Mouse (Mus musculus) limb, embryonic 13.5 days (tissue): ENCODE results near the gene Laptm5. TPM values are rescaled to one million over a fixed set of nuclear protein-coding genes. Genes with fewer than 3 reads are reported as not detected.
A peak's percentile ranks its signal among the peaks of the same experiment; 100 is the strongest.

Source experiments
- ATAC-seq: fragments of 200-750 bp; cut with Nextera tagmentation; 2 replicates; pipeline ENCODE4 v1.8.0; 2017; ENCODE audit warnings: low read depth, moderate number of reproducible peaks, moderate TSS enrichment; ENCODE audit not compliant: low FRiP score
- H3K27ac ChIP-seq: fragments of 300-500 bp; sonication (generic); 2 replicates; pipeline ENCODE4 v1.5.1; 2015; ENCODE audit warnings: inconsistent platforms, mild to moderate bottlenecking, moderate library complexity
- H3K27me3 ChIP-seq: fragments of 300-500 bp; sonication (generic); 2 replicates; pipeline ENCODE4 v1.6.1; 2015; ENCODE audit warnings: mild to moderate bottlenecking, inconsistent platforms
- H3K36me3 ChIP-seq: fragments of 300-500 bp; sonication (generic); 2 replicates; pipeline ENCODE4 v1.6.1; 2015; ENCODE audit warnings: inconsistent platforms, mild to moderate bottlenecking, moderate library complexity
- H3K4me1 ChIP-seq: fragments of 300-500 bp; sonication (generic); 2 replicates; pipeline ENCODE4 v1.6.1; 2015; ENCODE audit warnings: inconsistent platforms
- H3K4me2 ChIP-seq: fragments of 300-500 bp; sonication (generic); replicated peaks from 2 replicates; pipeline ENCODE4 v1.6.1; 2015; ENCODE audit warnings: inconsistent platforms, mild to moderate bottlenecking, moderate library complexity
- H3K4me3 ChIP-seq: fragments of 300-500 bp; sonication (generic); 2 replicates; pipeline ENCODE4 v1.5.1; 2015; ENCODE audit warnings: moderate library complexity, mild to moderate bottlenecking, inconsistent platforms
- H3K9ac ChIP-seq: fragments of 300-500 bp; sonication (generic); 2 replicates; pipeline ENCODE4 v1.6.1; 2015; ENCODE audit warnings: mild to moderate bottlenecking, inconsistent platforms
- H3K9me3 ChIP-seq: fragments of 300-500 bp; sonication (generic); 2 replicates; pipeline ENCODE4 v1.6.1; 2016; ENCODE audit warnings: inconsistent platforms
- WGBS: fragments of 180-500 bp; shearing (Covaris S2); methylation state at CpG from one replicate; pipeline ENCODE4 v1.1.7; 2015; 5-methylcytosine and 5-hydroxymethylcytosine counted together
- polyA plus RNA-seq: library from polyadenylated mRNA; unstranded; fragments of >200 nt; fragmentation: Nextera tagmentation; extraction: Ambion mirVana; gene quantifications from 2 replicates; pipeline ENCODE4 v1.2.1, GENCODE M21; 2015

Gene Laptm5
- polyA plus RNA-seq: 32.2 and 35.9 TPM in 2 replicates

DNA sequence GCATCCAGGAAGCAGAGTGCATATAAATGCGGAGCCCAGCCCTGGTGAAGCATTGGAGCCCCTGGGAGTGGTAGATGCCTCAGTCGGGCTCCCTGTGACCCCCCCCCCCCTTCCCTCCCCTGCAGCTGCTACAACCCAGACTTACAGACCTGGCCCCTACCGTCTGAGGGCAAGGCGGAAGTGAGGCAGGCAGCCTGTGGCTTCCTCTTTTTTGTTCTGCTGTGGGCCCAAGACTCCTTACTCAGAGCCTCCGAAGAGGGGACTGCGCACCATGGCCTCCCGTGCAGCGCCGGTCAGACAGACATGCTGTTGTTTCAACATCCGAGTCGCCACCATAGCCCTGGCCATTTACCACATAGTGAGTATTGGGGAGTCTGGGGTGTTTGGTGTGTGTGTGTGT is at the start of gene Laptm5:
Gene Laptm5, plus strand, starts transcription at position 49 of the 400 bp plus-strand sequence.
- no peak for ATAC-seq
- no peak within 1 kb of the TSS for H3K9ac ChIP-seq

DNA sequence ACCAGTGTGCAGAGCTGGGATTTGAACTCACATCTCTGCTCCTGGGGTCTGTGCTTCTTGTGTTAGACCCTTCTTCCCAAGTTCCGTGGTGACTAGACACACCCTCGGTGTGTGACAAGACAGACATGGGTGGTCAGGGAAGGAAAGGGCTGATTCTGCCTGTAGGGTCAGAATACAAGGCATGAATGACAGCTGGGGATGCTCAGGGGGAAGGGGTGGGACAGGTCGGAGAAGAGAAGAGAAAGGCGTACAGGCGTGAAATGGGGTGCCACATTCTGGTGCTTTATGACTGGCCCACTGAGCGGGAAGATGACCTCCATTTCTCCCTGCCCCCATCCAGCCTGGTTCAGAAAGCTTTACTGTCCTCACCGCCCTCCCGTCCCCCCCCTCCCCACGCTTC is 47.5 kb upstream of the Laptm5 start:
- peaks cover 34% of the 10 kb centered on the region for H3K4me1 ChIP-seq
- H3K36me3 ChIP-seq: no peaks in the 10 kb centered on the region
- ATAC-seq: no peak
- no peak overlapping the region for H3K9ac ChIP-seq
- H3K27me3 ChIP-seq: peaks cover 36% of the 10 kb centered on the region
- no peak overlapping the region for H3K4me3 ChIP-seq
- H3K9me3 ChIP-seq: no peaks in the 10 kb centered on the region
- no peak overlapping the region for H3K4me2 ChIP-seq
- 29% methylated on average over 9 of the region's 9 CpGs for WGBS
- H3K27ac ChIP-seq: no peak overlapping the region

More for the DNA sequence above, at the start of gene Laptm5:
- Histone ChIP-seq H3K4me2 (no peak within 1 kb of the TSS; the same call in 1 of the 2 replicates), H3K4me1 (peaks cover 33% of the 10 kb centered on the region), H3K4me3 (no peak within 1 kb of the TSS), H3K27me3 (no peaks in the 10 kb centered on the region), H3K27ac (no peak within 1 kb of the TSS), H3K36me3 (no peaks in the 10 kb centered on the region), H3K9me3 (no peaks in the 10 kb centered on the region)
- WGBS: 62% methylated on average over 11 of the region's 11 CpGs

DNA sequence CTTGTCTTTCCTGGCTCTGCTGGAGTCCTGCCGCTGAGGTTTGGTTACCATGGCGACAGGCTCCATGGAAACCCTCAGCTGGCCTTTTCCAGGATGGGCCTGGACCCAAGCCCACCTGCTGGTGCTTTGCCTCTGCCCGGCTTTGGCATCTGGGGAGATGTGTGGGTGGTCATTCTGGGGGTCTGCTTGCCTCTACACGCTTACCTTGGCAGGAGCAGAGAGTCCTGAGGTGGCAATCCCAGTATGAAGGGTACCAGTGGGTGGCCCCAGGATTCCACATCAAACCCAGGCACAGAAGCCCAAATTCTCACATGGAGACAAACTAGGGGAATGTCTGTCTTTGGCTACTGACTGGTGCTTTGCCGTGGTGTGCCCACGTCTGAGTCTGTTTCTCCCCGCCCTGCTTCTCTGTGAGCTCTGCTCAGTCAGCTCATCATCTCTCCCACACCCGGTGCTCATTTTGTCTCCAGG is 47.0 kb upstream of the Laptm5 start:
- Histone ChIP-seq H3K27ac (no peak overlapping the region), H3K4me2 (no peak overlapping the region), H3K36me3 (no peaks in the 10 kb centered on the region), H3K9me3 (no peaks in the 10 kb centered on the region), H3K4me1 (peaks cover 34% of the 10 kb centered on the region), H3K9ac (no peak overlapping the region), H3K4me3 (no peak overlapping the region), H3K27me3 (peaks cover 32% of the 10 kb centered on the region)
- 30% methylated on average over 8 of the region's 8 CpGs for WGBS
- no peak for ATAC-seq

DNA sequence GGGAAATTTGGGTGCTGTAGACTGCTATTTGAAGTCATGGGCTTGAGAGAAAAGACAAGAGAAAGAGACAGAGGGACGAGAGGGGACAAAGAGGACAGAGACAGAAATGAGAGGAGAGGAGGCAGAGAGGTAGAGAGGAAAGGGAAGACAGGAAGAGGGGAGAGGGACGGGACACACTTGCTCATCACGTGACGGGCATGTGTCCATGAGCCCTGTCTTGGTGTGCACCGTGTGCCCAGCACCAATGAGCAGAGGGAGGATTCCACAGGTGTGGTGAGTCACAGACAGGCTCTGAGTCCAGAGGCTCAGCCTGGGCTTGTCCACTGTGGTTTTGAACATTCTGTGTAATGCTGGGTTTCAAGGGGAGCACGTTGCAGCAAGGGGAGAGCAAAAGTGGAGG is 45.0 kb upstream of the Laptm5 start:
- ATAC-seq: no peak
- Histone ChIP-seq H3K4me2 (no peak overlapping the region), H3K27me3 (peaks cover 11% of the 10 kb centered on the region), H3K27ac (no peak overlapping the region), H3K4me3 (no peak overlapping the region), H3K4me1 (peaks cover 17% of the 10 kb centered on the region; the same call in 1 of the 2 replicates), H3K9ac (no peak overlapping the region), H3K9me3 (no peaks in the 10 kb centered on the region), H3K36me3 (no peaks in the 10 kb centered on the region)
- 70% methylated on average over 6 of the region's 6 CpGs for WGBS

- no peak overlapping the region for H3K9ac ChIP-seq
- no peak overlapping the region for H3K4me2 ChIP-seq
- H3K27me3 ChIP-seq: peaks cover 13% of the 10 kb centered on the region; the same call in 1 of the 2 replicates
- peaks cover 17% of the 10 kb centered on the region; the same call in 1 of the 2 replicates for H3K4me1 ChIP-seq
- ATAC-seq: no peak
- H3K4me3 ChIP-seq: no peak overlapping the region
- H3K36me3 ChIP-seq: no peaks in the 10 kb centered on the region
- H3K27ac ChIP-seq: no peak overlapping the region
- 56% methylated on average over 5 of the region's 5 CpGs for WGBS
- H3K9me3 ChIP-seq: no peaks in the 10 kb centered on the region
Measured at GRCm38 (mm10) chr4:130868803-130869202, 44.1 kb upstream of the Laptm5 start.

GRCm38 (mm10) chr4:130872414-130872813 is 40.5 kb upstream of the Laptm5 start:
- H3K9ac ChIP-seq: no peak overlapping the region
- H3K27me3 ChIP-seq: 0 out of 2 replicates have a peak, but pooled peaks cover 5% of the 10 kb centered on the region
- H3K4me3 ChIP-seq: no peak overlapping the region
- no peak overlapping the region for H3K27ac ChIP-seq
- H3K4me2 ChIP-seq: no peak overlapping the region
- H3K36me3 ChIP-seq: no peaks in the 10 kb centered on the region
- no peaks in the 10 kb centered on the region for H3K9me3 ChIP-seq
- ATAC-seq: no peak
- WGBS: 43% methylated on average over 11 of the region's 11 CpGs
- H3K4me1 ChIP-seq: peaks cover 25% of the 10 kb centered on the region

GRCm38 (mm10) chr4:130873440-130873839 is 39.5 kb upstream of the Laptm5 start:
- no peak overlapping the region for H3K4me2 ChIP-seq
- ATAC-seq: no peak
- WGBS: 84% methylated on average over 5 of the region's 5 CpGs

DNA sequence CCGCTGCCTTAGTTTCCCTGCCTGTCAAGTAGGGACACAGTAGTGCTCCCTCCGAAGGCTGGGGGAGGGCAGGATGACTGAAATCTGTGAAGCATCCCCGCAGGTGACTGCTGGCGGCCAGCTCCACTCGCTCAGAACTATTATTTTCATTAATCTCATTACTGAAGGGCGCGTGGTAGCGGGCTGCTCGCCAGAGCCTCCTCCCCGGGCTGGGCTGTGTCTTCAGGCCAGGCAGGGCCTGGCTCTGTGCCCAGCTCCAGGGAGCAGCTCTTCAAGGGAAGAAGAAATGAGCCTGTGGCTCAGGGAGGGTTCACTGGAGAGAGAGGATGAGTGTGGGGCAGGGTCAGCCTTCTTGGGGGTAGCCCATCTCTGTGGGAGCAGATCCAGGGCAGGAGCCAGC is 38.3 kb upstream of the Laptm5 start:
- peak overlapping the region; percentile 19 for H3K4me2 ChIP-seq
- 13% methylated on average over 10 of the region's 10 CpGs for WGBS
- H3K36me3 ChIP-seq: no peaks in the 10 kb centered on the region
- H3K9me3 ChIP-seq: no peaks in the 10 kb centered on the region
- H3K4me1 ChIP-seq: peaks cover 45% of the 10 kb centered on the region
- H3K27me3 ChIP-seq: 0 out of 2 replicates have a peak, but pooled peaks cover 5% of the 10 kb centered on the region
- no peak for ATAC-seq
- H3K4me3 ChIP-seq: no peak overlapping the region
- no peak overlapping the region for H3K27ac ChIP-seq
- no peak overlapping the region for H3K9ac ChIP-seq

More at GRCm38 (mm10) chr4:130873440-130873839, 39.5 kb upstream of the Laptm5 start:
- Histone ChIP-seq H3K9me3 (no peaks in the 10 kb centered on the region), H3K27me3 (0 out of 2 replicates have a peak, but pooled peaks cover 5% of the 10 kb centered on the region), H3K36me3 (no peaks in the 10 kb centered on the region), H3K4me1 (peaks cover 35% of the 10 kb centered on the region), H3K27ac (no peak overlapping the region), H3K9ac (no peak overlapping the region), H3K4me3 (no peak overlapping the region)

DNA sequence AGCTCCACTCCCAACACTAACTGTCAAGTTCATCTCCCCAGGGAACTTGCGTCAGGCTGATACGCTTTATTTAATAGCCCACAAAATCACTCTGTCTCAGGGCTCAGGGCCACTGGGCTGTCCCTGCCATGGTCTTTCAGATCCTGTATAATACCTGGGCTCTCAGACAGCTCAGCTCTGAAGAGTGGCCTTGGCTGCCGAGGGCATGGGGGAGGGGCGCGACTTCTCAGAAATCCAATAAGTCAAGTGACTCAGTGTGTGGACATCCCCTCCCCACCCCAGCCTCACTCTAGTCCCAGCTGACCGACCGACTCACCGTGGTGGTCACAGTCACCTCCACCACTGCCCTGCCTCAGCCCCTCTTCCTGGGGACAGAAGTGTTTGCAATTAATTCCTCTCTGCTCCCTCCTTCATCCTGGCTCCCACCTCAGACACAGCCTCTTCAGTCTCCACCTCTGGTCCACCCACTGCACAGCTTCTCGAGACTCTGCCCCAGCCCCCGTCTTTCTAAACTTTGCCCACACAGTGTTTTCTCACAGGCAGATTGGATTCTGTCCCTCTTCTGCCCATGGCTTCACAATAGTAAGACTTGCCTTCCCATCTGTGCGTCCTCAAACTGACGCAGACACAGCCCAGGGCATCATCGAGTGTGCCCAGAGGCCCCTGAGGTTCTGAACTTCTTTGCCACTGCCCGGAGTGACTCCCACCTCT is 36.8 kb upstream of the Laptm5 start:
- no peak for ATAC-seq
- WGBS: 47% methylated on average over 14 of the region's 14 CpGs
- H3K4me1 ChIP-seq: peaks cover 47% of the 10 kb centered on the region

DNA sequence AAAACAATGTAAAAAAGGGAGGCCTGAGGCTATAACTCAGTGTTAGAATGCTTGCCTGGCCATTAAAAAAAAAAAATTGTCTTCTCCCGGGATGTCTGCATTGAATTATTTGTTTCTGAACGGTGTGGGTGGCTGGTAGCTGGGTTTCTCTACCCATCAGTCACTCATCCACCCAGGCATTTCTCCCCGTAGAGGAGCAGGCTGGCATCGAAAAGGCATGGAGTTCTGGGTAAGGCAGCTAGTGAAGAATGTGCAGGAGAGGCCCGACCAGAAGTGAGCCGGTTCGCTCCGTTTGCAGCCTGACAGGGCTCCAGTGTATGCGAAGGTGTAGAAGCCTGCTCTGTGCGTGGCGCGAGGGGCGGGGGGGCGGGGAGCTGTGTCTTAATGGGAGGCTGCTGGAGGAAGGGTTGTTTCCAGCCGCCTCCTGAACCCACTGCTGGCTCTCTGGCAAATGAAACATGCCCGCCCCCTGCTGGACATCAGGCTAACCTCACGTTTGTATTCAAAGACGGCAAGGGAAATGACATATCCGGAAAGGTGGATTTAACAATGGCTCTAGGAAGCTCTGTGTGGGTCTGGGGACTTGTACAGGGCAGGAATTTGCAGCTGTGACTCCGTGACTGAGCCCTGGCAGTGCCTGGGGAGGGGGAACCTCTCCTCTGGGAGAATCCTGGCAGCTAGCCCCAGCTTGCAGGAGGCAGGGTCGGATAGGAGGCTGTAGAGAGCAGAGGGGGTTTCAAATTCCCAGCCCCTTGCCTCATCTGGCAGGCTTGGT is 34.5 kb upstream of the Laptm5 start:
- H3K4me3 ChIP-seq: peak overlapping the region; percentile 22
- H3K9ac ChIP-seq: peak overlapping the region; percentile 36; the same call in 1 of the 2 replicates
- H3K27me3 ChIP-seq: peaks cover 9% of the 10 kb centered on the region
- no peaks in the 10 kb centered on the region for H3K36me3 ChIP-seq
- WGBS: 3% methylated on average over 21 of the region's 21 CpGs
- no peaks in the 10 kb centered on the region for H3K9me3 ChIP-seq
- peak overlapping the region; percentile 57 for H3K4me2 ChIP-seq
- ATAC-seq: peak; percentile 88
- peak overlapping the region; percentile 83 for H3K27ac ChIP-seq
- peaks cover 47% of the 10 kb centered on the region for H3K4me1 ChIP-seq

More for the DNA sequence above, 36.8 kb upstream of the Laptm5 start:
- Histone ChIP-seq H3K27me3 (0 out of 2 replicates have a peak, but pooled peaks cover 5% of the 10 kb centered on the region), H3K9ac (no peak overlapping the region), H3K27ac (no peak overlapping the region), H3K4me3 (no peak overlapping the region), H3K4me2 (no peak overlapping the region), H3K9me3 (no peaks in the 10 kb centered on the region), H3K36me3 (no peaks in the 10 kb centered on the region)

DNA sequence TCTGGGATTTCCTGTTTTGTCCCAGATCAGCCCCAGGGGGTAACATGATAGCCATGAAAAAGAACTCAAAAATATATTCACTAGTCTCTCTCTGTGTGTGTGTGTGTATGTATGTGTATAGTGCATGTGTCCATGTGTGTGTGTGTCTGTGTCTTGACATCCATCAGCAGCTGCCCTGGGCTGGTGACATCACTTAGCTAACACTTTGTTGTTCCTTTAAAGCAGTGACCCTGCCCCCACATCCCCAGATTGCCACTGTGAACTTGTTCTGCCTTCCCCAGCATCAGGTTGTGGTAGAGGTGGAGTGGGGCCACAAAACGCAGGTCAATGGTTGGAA is 33.9 kb upstream of the Laptm5 start:
- ATAC-seq: peak; percentile 70

GRCm38 (mm10) chr4:130881336-130881735 is 31.6 kb upstream of the Laptm5 start:
- 51% methylated on average over 5 of the region's 5 CpGs for WGBS
- H3K4me1 ChIP-seq: peaks cover 39% of the 10 kb centered on the region
- H3K27ac ChIP-seq: no peak overlapping the region
- H3K36me3 ChIP-seq: no peaks in the 10 kb centered on the region
- no peak overlapping the region for H3K9ac ChIP-seq
- no peaks in the 10 kb centered on the region for H3K9me3 ChIP-seq
- no peak overlapping the region for H3K4me3 ChIP-seq
- no peak for ATAC-seq
- no peak overlapping the region for H3K4me2 ChIP-seq
- peaks cover 4% of the 10 kb centered on the region for H3K27me3 ChIP-seq

More for the DNA sequence above, 33.9 kb upstream of the Laptm5 start:
- H3K36me3 ChIP-seq: no peaks in the 10 kb centered on the region
- H3K4me3 ChIP-seq: no peak overlapping the region
- WGBS: 35% methylated on average over 1 of the region's 1 CpGs
- no peaks in the 10 kb centered on the region for H3K9me3 ChIP-seq
- H3K4me2 ChIP-seq: peak overlapping the region; percentile 57
- H3K27ac ChIP-seq: peak overlapping the region; percentile 82
- no peak overlapping the region for H3K9ac ChIP-seq
- peaks cover 51% of the 10 kb centered on the region for H3K4me1 ChIP-seq
- H3K27me3 ChIP-seq: peaks cover 4% of the 10 kb centered on the region
